Mouse (Mus musculus) hindbrain, embryonic 11.5 days (tissue): ENCODE measurements around the gene Camta2. TPM values are rescaled to one million over a fixed set of nuclear protein-coding genes. Genes with fewer than 3 reads are reported as not detected.

Experiments
- ATAC-seq: fragments of 200-750 bp; cut with Nextera tagmentation; 2 replicates; pipeline ENCODE4 v1.8.0; 2017; ENCODE audit warnings: mild to moderate bottlenecking, moderate TSS enrichment, moderate library complexity; ENCODE audit not compliant: low FRiP score
- DNase-seq: peaks from one replicate; pipeline ENCODE4 v3.0.0-alpha.2; 2015; ENCODE audit warnings: low spot score
- H3K27ac ChIP-seq: fragments of 300-500 bp; sonication (generic); 2 replicates; pipeline ENCODE4 v1.5.1; 2014; ENCODE audit warnings: mild to moderate bottlenecking, low read depth, low read length
- H3K27me3 ChIP-seq: fragments of 300-500 bp; sonication (generic); 2 replicates; pipeline ENCODE4 v1.6.1; 2014; ENCODE audit warnings: mild to moderate bottlenecking, low read length, moderate library complexity, mixed read lengths; ENCODE audit not compliant: control insufficient read depth, insufficient read depth
- H3K36me3 ChIP-seq: fragments of 300-500 bp; sonication (generic); 2 replicates; pipeline ENCODE4 v1.6.1; 2014; ENCODE audit warnings: mild to moderate bottlenecking, low read length, moderate library complexity, mixed read lengths; ENCODE audit not compliant: control insufficient read depth, insufficient read depth
- H3K4me1 ChIP-seq: fragments of 300-500 bp; sonication (generic); replicated peaks from 2 replicates; pipeline ENCODE4 v1.6.1; 2014; ENCODE audit warnings: low read length, mixed read lengths; ENCODE audit not compliant: control insufficient read depth, insufficient read depth
- H3K4me2 ChIP-seq: fragments of 300-500 bp; sonication (generic); replicated peaks from 2 replicates; pipeline ENCODE4 v1.6.1; 2014; ENCODE audit warnings: mild to moderate bottlenecking, low read depth, low read length
- H3K4me3 ChIP-seq: fragments of 300-500 bp; sonication (generic); 2 replicates; pipeline ENCODE4 v1.5.1; 2014; ENCODE audit warnings: low read depth, low read length
- H3K9ac ChIP-seq: fragments of 300-500 bp; sonication (generic); 2 replicates; pipeline ENCODE4 v1.6.1; 2014; ENCODE audit warnings: low read depth, low read length
- H3K9me3 ChIP-seq: fragments of 300-500 bp; sonication (generic); 2 replicates; pipeline ENCODE4 v1.6.1; 2016; ENCODE audit warnings: low read length; ENCODE audit not compliant: control insufficient read depth
- WGBS: fragments of 180-500 bp; shearing (Covaris S2); extraction: QIAGEN DNeasy Blood & Tissue Kit; methylation state at CpG from one replicate; pipeline ENCODE4 v1.1.7; 2014; 5-methylcytosine and 5-hydroxymethylcytosine counted together
- polyA plus RNA-seq: library from polyadenylated mRNA; unstranded; fragments of >200 nt; fragmentation: Nextera tagmentation; extraction: Ambion mirVana; gene quantifications from 2 replicates; pipeline ENCODE4 v1.2.1, GENCODE M21; 2014

The Camta2 gene
- polyA plus RNA-seq, 1 experiment from 2014 or later: 9.2 TPM

GRCm38 (mm10) chr11:70671333-70672047 is 16.4 kb downstream of the Camta2 start:
- Histone ChIP-seq H3K9ac (no peak overlapping the region; the same call in 1 of the 2 replicates), H3K4me3 (no peak overlapping the region)

GRCm38 (mm10) chr11:70670483-70670882 is 17.4 kb downstream of the Camta2 start:
- Histone ChIP-seq H3K4me2 (peak overlapping the region; percentile 48), H3K4me3 (peak overlapping the region; percentile 40), H3K27me3 (no peaks in the 10 kb centered on the region), H3K36me3 (no peaks in the 10 kb centered on the region), H3K9ac (peak overlapping the region; percentile 55), H3K27ac (peak overlapping the region; percentile 75), H3K4me1 (peaks cover 5% of the 10 kb centered on the region; the same call in 1 of the 2 replicates), H3K9me3 (no peaks in the 10 kb centered on the region)
- ATAC-seq (no peak), DNase-seq (no peak)
- WGBS: 33% methylated on average over 14 of the region's 14 CpGs

More at GRCm38 (mm10) chr11:70671333-70672047, 16.4 kb downstream of the Camta2 start:
- ATAC-seq (no peak), DNase-seq (no peak)
- Histone ChIP-seq H3K9me3 (no peaks in the 10 kb centered on the region), H3K27me3 (no peaks in the 10 kb centered on the region), H3K27ac (no peak overlapping the region), H3K4me1 (peaks cover 5% of the 10 kb centered on the region; the same call in 1 of the 2 replicates), H3K4me2 (no peak overlapping the region), H3K36me3 (no peaks in the 10 kb centered on the region)
- WGBS: 83% methylated on average over 16 of the region's 16 CpGs

GRCm38 (mm10) chr11:70669582-70670345 is 18.1 kb downstream of the Camta2 start:
- under 1% methylated on average over 31 of the region's 31 CpGs for WGBS
- DNase-seq (peak; percentile 84), ATAC-seq (peak; percentile 61)
- peak overlapping the region; percentile 40 for H3K4me3 ChIP-seq
- H3K9me3 ChIP-seq: no peaks in the 10 kb centered on the region
- no peaks in the 10 kb centered on the region for H3K27me3 ChIP-seq
- peak overlapping the region; percentile 75 for H3K27ac ChIP-seq
- peaks cover 5% of the 10 kb centered on the region; the same call in 1 of the 2 replicates for H3K4me1 ChIP-seq
- peak overlapping the region; percentile 48 for H3K4me2 ChIP-seq
- no peaks in the 10 kb centered on the region for H3K36me3 ChIP-seq
- H3K9ac ChIP-seq: peak overlapping the region; percentile 55

GRCm38 (mm10) chr11:70668771-70669505 is 19.0 kb downstream of the Camta2 start, which contains the start of gene Spag7:
Gene Spag7 (minus strand): TSS chr11:70669416.
- Histone ChIP-seq H3K9ac (peak within 1 kb of the TSS; percentile 55), H3K27ac (peak within 1 kb of the TSS; percentile 80), H3K9me3 (no peaks in the 10 kb centered on the region), H3K36me3 (peaks cover 4% of the 10 kb centered on the region), H3K27me3 (no peaks in the 10 kb centered on the region), H3K4me2 (peak within 1 kb of the TSS; percentile 48), H3K4me3 (peak within 1 kb of the TSS; percentile 40), H3K4me1 (peaks cover 3% of the 10 kb centered on the region; the same call in 1 of the 2 replicates)
- under 1% methylated on average over 44 of the region's 44 CpGs for WGBS
- DNase-seq (peak; percentile 96), ATAC-seq (peak; percentile 96)

GRCm38 (mm10) chr11:70668335-70668770 is 19.6 kb downstream of the Camta2 start:
- Histone ChIP-seq H3K27me3 (no peaks in the 10 kb centered on the region), H3K4me1 (peaks cover 3% of the 10 kb centered on the region; the same call in 1 of the 2 replicates), H3K4me3 (peak overlapping the region; percentile 40), H3K9me3 (no peaks in the 10 kb centered on the region), H3K9ac (peak overlapping the region; percentile 55), H3K27ac (peak overlapping the region; percentile 80), H3K36me3 (peaks cover 4% of the 10 kb centered on the region), H3K4me2 (peak overlapping the region; percentile 48)
- whole genome bisulfite sequencing: 2% methylated on average over 15 of the region's 15 CpGs
- DNase-seq: no peak
- ATAC-seq: peak; percentile 55; the same call in 1 of the 2 replicates

DNA sequence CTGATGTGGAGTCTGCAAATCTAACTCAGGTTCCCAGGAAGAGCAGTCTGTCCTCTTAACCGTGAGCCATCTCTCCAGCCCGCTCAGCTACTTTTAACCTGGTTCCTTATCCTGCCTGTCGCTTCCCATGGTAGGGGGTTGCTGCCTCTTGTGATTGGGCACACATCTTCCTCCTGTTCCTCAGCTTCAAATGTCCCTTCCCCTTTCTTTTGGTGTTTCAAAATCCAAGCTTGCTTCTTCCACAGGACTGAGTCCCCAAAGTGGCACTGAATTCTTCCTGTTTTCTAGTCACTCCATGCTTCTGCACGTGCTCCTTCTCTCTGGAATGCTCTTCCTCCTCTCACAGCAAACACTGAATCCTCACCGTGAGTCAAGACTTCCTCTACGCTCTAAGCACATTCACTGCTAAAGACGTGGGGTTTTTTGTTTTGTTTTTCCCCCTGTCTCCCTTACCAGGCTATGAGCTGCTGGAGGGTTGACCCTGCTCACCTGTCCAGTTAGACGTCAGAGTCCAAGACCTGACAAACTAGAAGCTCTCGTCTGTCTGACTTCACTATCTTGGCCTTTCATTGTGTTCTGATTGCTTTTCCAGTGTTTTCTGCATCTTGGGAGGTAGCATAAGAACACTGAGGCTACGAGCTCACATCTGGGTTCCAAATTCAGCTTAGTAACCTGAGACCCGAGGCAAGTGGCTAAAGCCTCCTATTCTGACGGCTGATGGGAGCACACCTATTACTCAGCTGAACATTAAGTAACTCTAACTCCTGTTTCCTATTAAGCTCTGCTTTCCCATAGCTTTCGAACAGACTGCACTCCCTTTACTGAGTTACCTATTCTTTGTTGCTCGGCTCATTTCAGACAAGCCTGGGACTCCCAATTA is 20.4 kb downstream of the Camta2 start:
- Histone ChIP-seq H3K27ac (no peak overlapping the region), H3K36me3 (peaks cover 4% of the 10 kb centered on the region), H3K4me2 (peak overlapping the region; percentile 48), H3K9me3 (no peaks in the 10 kb centered on the region), H3K9ac (peak overlapping the region; percentile 55), H3K4me3 (peak overlapping the region; percentile 40), H3K27me3 (no peaks in the 10 kb centered on the region), H3K4me1 (peaks cover 3% of the 10 kb centered on the region; the same call in 1 of the 2 replicates)
- ATAC-seq: no peak
- no peak for DNase-seq
- 70% methylated on average over 14 of the region's 14 CpGs for WGBS

DNA sequence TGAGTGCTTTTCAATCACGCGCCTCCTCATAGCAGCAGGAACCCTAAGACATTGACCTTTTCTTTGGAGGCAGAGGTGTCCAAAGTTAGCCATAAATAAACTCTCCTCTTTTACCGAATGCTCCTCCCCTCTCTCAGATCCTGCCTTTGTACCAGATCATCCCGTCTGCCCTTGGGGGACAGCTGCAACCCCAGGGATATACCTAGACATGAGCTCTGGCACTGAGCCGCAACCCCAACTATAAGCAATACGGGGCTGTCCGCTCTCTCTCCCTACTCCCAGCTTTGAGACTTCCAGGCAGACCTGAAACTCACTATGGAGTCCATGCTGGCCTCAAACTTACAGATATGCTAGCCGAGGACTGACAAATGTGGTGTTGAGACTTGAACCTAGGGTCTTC is 21.2 kb downstream of the Camta2 start:
- H3K4me1 ChIP-seq: peaks cover 3% of the 10 kb centered on the region; the same call in 1 of the 2 replicates
- no peak for ATAC-seq
- H3K36me3 ChIP-seq: peaks cover 4% of the 10 kb centered on the region
- no peak overlapping the region for H3K27ac ChIP-seq
- no peak overlapping the region for H3K4me2 ChIP-seq
- no peak for DNase-seq
- H3K4me3 ChIP-seq: no peak overlapping the region
- 94% methylated on average over 8 of the region's 8 CpGs for WGBS
- no peaks in the 10 kb centered on the region for H3K27me3 ChIP-seq
- no peaks in the 10 kb centered on the region for H3K9me3 ChIP-seq
- no peak overlapping the region for H3K9ac ChIP-seq
